ENCODE assay signal across 10 mouse cellular contexts in genomic region chr19:37419613-37420012, GRCm38 (mm10). TPM values are rescaled to one million over a fixed set of nuclear protein-coding genes. Genes with fewer than 3 reads are reported as not detected.
DNase-seq lines count a peak whose midpoint lies in the region; ATAC-seq and TF ChIP-seq lines count a peak whose summit lies in the region.
"Had no signal": no experiment of that assay in that cellular context is flagged by ENCODE, and none has a peak within 500 bp of the region (broad histone marks: within the 10 kb centered on the region; RNA-seq: fewer than 3 reads in every experiment).

No protein-coding gene starts in this region.

- H3K4me1 ChIP-seq in neural tube, embryonic 11.5 days (ENCODE audit: control insufficient read depth, insufficient read depth, low read length) = no peaks in the 10 kb centered on the region
- H3K4me1 ChIP-seq in neural tube, embryonic 15.5 days = no peaks in the 10 kb centered on the region
- no peaks in the 10 kb centered on the region for H3K4me1 ChIP-seq in spleen, adult 2 months (ENCODE audit: control insufficient read depth, insufficient read depth, insufficient read length)
- H3K4me1 ChIP-seq: heart, embryonic 15.5 days; neural tube, embryonic 13.5 days had no signal

- H3K27me3 ChIP-seq in neural tube, embryonic 11.5 days (ENCODE audit: control insufficient read depth, insufficient read depth, low read length) = no peaks in the 10 kb centered on the region
- H3K27me3 ChIP-seq in neural tube, embryonic 15.5 days (replicated peaks) = no peaks in the 10 kb centered on the region
- no peaks in the 10 kb centered on the region for H3K27me3 ChIP-seq in spleen, adult 2 months (ENCODE audit: control insufficient read depth, insufficient read depth, low read length)
- H3K27me3 ChIP-seq: heart, embryonic 15.5 days; neural tube, embryonic 13.5 days had no signal

- no peak for ATAC-seq in cerebellum, adult (ENCODE audit: insufficient number of reproducible peaks, low FRiP score, low TSS enrichment)
- no peak for ATAC-seq in neural tube, embryonic 11.5 days (ENCODE audit: insufficient read depth, low FRiP score, low TSS enrichment)
- ATAC-seq in neural tube, embryonic 15.5 days (ENCODE audit: low FRiP score) = no peak

- no peak overlapping the region for H3K27ac ChIP-seq in neural tube, embryonic 11.5 days (ENCODE audit: low read depth, low read length)
- H3K27ac ChIP-seq in neural tube, embryonic 15.5 days (replicated peaks) = no peak overlapping the region
- no peak overlapping the region for H3K27ac ChIP-seq in spleen, adult 2 months (ENCODE audit: insufficient read depth, low read length)
- H3K27ac ChIP-seq: heart, embryonic 15.5 days; neural tube, embryonic 13.5 days had no signal

- H3K9ac ChIP-seq in neural tube, embryonic 11.5 days (ENCODE audit: low read length) = no peak overlapping the region
- no peak overlapping the region for H3K9ac ChIP-seq in neural tube, embryonic 15.5 days (replicated peaks)
- H3K9ac ChIP-seq: heart, embryonic 15.5 days; neural tube, embryonic 13.5 days had no signal

- TF ChIP-seq POLR2A in spleen, adult 2 months (IDR thresholded peaks at IDR 0.05; ENCODE audit: low read depth, low read length) = no peak

- H3K36me3 ChIP-seq in neural tube, embryonic 11.5 days (ENCODE audit: control insufficient read depth, insufficient read depth, low read length) = peaks cover 6% of the 10 kb centered on the region
- H3K36me3 ChIP-seq in neural tube, embryonic 15.5 days = no peaks in the 10 kb centered on the region
- H3K36me3 ChIP-seq in spleen, adult 2 months (ENCODE audit: control insufficient read depth, insufficient read depth, low read length) = no peaks in the 10 kb centered on the region

- no peak overlapping the region for H3K4me2 ChIP-seq in neural tube, embryonic 11.5 days (ENCODE audit: low read depth)
- H3K4me2 ChIP-seq in neural tube, embryonic 15.5 days = no peak overlapping the region
- H3K4me2 ChIP-seq: heart, embryonic 15.5 days; neural tube, embryonic 13.5 days had no signal

- 63% methylated on average over 3 of the region's 3 CpGs for WGBS in neural tube, embryonic 11.5 days
- 51% methylated on average over 3 of the region's 3 CpGs for WGBS in neural tube, embryonic 15.5 days
- WGBS in spleen, adult 2 months = 19% methylated on average over 3 of the region's 3 CpGs

- peak; percentile 3; the same call in 1 of the 2 replicates for TF ChIP-seq CTCF in spleen, adult 2 months (IDR thresholded peaks at IDR 0.05; ENCODE audit: extremely low read depth, insufficient read depth, insufficient read length, insufficient replicate concordance)

- no peaks in the 10 kb centered on the region for H3K9me3 ChIP-seq in neural tube, embryonic 11.5 days (ENCODE audit: control insufficient read depth, low read length)
- H3K9me3 ChIP-seq in neural tube, embryonic 15.5 days (replicated peaks) = no peaks in the 10 kb centered on the region
- H3K9me3 ChIP-seq: heart, embryonic 15.5 days; neural tube, embryonic 13.5 days had no signal

- no peak overlapping the region for H3K4me3 ChIP-seq in neural tube, embryonic 11.5 days (ENCODE audit: low read depth, low read length)
- no peak overlapping the region for H3K4me3 ChIP-seq in neural tube, embryonic 15.5 days (replicated peaks)
- H3K4me3 ChIP-seq in spleen, adult 2 months (ENCODE audit: extremely low read depth, insufficient read depth, insufficient read length) = no peak overlapping the region
- H3K4me3 ChIP-seq: heart, embryonic 15.5 days; neural tube, embryonic 13.5 days had no signal

- peak; percentile 10 for DNase-seq in cerebellum, adult 11 months
- DNase-seq in neural tube, embryonic 11.5 days (ENCODE audit: low spot score) = peak; percentile 28
- DNase-seq in c-Kit-positive CD71-positive TER-119-positive erythroid progenitor cells, embryonic 14.5 days (ENCODE audit: low spot score) = peak; percentile 66
- peak; percentile 48 to 49 for DNase-seq in heart, postnatal 36 days
- DNase-seq in lung, adult 18-20 months = peak; percentile 36 to 63
- peak; percentile 61 to 74 for DNase-seq in spleen, adult 2 months (ENCODE audit: low read depth in 1 of 2, low spot score in 2 of 2)

- intact Hi-C loops in heart, postnatal 36 days (cut with DNase I) = loop anchor here (1.0 kb wide), 1 partner anchor 90 kb away; no protein-coding TSS in a partner anchor

RNA-seq across cellular contexts. Expression of gene Hhex, which starts 15.0 kb away (rescaled TPM):
- polyA plus RNA-seq in neural tube, embryonic 11.5 days (2014; fragmentation: Nextera tagmentation; extraction: Ambion mirVana) = 4.5 and 5.8 TPM in 2 replicates
- 6.1 and 7.2 TPM in 2 replicates for polyA plus RNA-seq in neural tube, embryonic 15.5 days (2015; fragmentation: Nextera tagmentation; extraction: Ambion mirVana)
- 1 to 10 TPM; 3.3 to 4.4 TPM for total RNA-seq in heart, postnatal 36 days (2021)
- 52.9 and 105 TPM in 2 replicates for polyA plus RNA-seq in spleen, adult 2 months (2012; rRNA removed)

RNA-seq across cellular contexts. Expression of gene Kif11, which starts 43.4 kb away (rescaled TPM):
- polyA plus RNA-seq in neural tube, embryonic 11.5 days (2014; fragmentation: Nextera tagmentation; extraction: Ambion mirVana) = 75.9 and 78.1 TPM in 2 replicates
- 6.3 and 18.6 TPM in 2 replicates for polyA plus RNA-seq in neural tube, embryonic 15.5 days (2015; fragmentation: Nextera tagmentation; extraction: Ambion mirVana)
- total RNA-seq in heart, postnatal 36 days (2021) = 1 to 10 TPM in 1 of 2 experiments, under 1 TPM in 1; 0.89 to 1.0 TPM
- polyA plus RNA-seq in spleen, adult 2 months (2012; rRNA removed) = 2.1 TPM in 2 replicates

Comparison
In these comparisons a context has a peak if more than half of its experiments do, and no peak if none do; other contexts are left out.
1. DNase-seq: peak in every context shown above with its lines; median percentile 68 in spleen, adult 2 months; 66 in c-Kit-positive CD71-positive TER-119-positive erythroid progenitor cells, embryonic 14.5 days; 50 in lung, adult 18-20 months; 48 in heart, postnatal 36 days; 28 in neural tube, embryonic 11.5 days; 10 in cerebellum, adult 11 months.